Mouse (Mus musculus) adipocyte (in vitro differentiated cells): ENCODE measurements around the gene Rph3al.

Experiments used
- DNase-seq: peaks from one replicate; pipeline ENCODE4 v3.0.0-alpha.2; 2016; ENCODE audit warnings: low spot score

The Rph3al gene

GRCm38 (mm10) chr11:75938379-75938906 is at the start of gene Rph3al:
Rph3al (minus strand) TSS chr11:75938429.
- no peak for DNase-seq

- DNase-seq: no peak
Measured at GRCm38 (mm10) chr11:75985948-75986347, 47.7 kb upstream of the Rph3al start.

- DNase-seq: no peak
Measured at GRCm38 (mm10) chr11:75984581-75984980, 46.4 kb upstream of the Rph3al start.

- DNase-seq: no peak
Measured at GRCm38 (mm10) chr11:75983194-75983593, 45.0 kb upstream of the Rph3al start.

GRCm38 (mm10) chr11:75980413-75980812 is 42.2 kb upstream of the Rph3al start:
- no peak for DNase-seq

- no peak for DNase-seq
Measured at GRCm38 (mm10) chr11:75978051-75978450, 39.8 kb upstream of the Rph3al start.

- no peak for DNase-seq
Measured at GRCm38 (mm10) chr11:75976748-75977147, 38.5 kb upstream of the Rph3al start.

- no peak for DNase-seq
Measured at GRCm38 (mm10) chr11:75973988-75974387, 35.8 kb upstream of the Rph3al start.

GRCm38 (mm10) chr11:75972916-75973567 is 34.8 kb upstream of the Rph3al start:
- DNase-seq: no peak

GRCm38 (mm10) chr11:75972188-75972587 is 34.0 kb upstream of the Rph3al start:
- DNase-seq: no peak

GRCm38 (mm10) chr11:75970629-75971028 is 32.4 kb upstream of the Rph3al start:
- DNase-seq: no peak

- no peak for DNase-seq
Measured at GRCm38 (mm10) chr11:75968761-75969160, 30.5 kb upstream of the Rph3al start.

- DNase-seq: no peak
Measured at GRCm38 (mm10) chr11:75966401-75967372, 28.5 kb upstream of the Rph3al start.

GRCm38 (mm10) chr11:75965674-75966400 is 27.6 kb upstream of the Rph3al start:
- DNase-seq: no peak

GRCm38 (mm10) chr11:75964476-75964730 is 26.2 kb upstream of the Rph3al start:
- no peak for DNase-seq

GRCm38 (mm10) chr11:75963730-75964475 is 25.7 kb upstream of the Rph3al start:
- DNase-seq: no peak

- DNase-seq: no peak
Measured at GRCm38 (mm10) chr11:75961782-75962181, 23.6 kb upstream of the Rph3al start.

GRCm38 (mm10) chr11:75957124-75957832 is 19.0 kb upstream of the Rph3al start:
- DNase-seq: no peak

- no peak for DNase-seq
Measured at GRCm38 (mm10) chr11:75956651-75957050, 18.4 kb upstream of the Rph3al start.

- DNase-seq: no peak
Measured at GRCm38 (mm10) chr11:75954896-75955295, 16.7 kb upstream of the Rph3al start.

GRCm38 (mm10) chr11:75951895-75952294 is 13.7 kb upstream of the Rph3al start:
- DNase-seq: no peak
